Mouse (Mus musculus): Measurements from ENCODE around the gene Pcgf2.
"Not testable (repeated sequence)": the region's sequence is repeated elsewhere in the genome, so short reads cannot be mapped to it uniquely, and the experiment has no call there.

Pcgf2 gene

GRCm38 (mm10) chr11:97668160-97668559, 32.1 kb downstream of the Pcgf2 start:
- DNase-seq (ENCODE audit: low spot score in 2 of 2): no peak

GRCm38 (mm10) chr11:97666794-97667193, 33.5 kb downstream of the Pcgf2 start:
- no peak for DNase-seq (ENCODE audit: low spot score in 2 of 2)

GRCm38 (mm10) chr11:97666221-97666620, 34.1 kb downstream of the Pcgf2 start:
- DNase-seq (ENCODE audit: low spot score in 2 of 2): no peak

GRCm38 (mm10) chr11:97665431-97665830, 34.9 kb downstream of the Pcgf2 start:
- no peak for DNase-seq (ENCODE audit: low spot score in 2 of 2)

GRCm38 (mm10) chr11:97664771-97665240, 35.5 kb downstream of the Pcgf2 start:
- no peak for DNase-seq (ENCODE audit: low spot score in 2 of 2)

GRCm38 (mm10) chr11:97664339-97664665, 36.0 kb downstream of the Pcgf2 start:
- DNase-seq (ENCODE audit: low spot score in 2 of 2): no peak

- DNase-seq (ENCODE audit: low spot score in 2 of 2): peak in 1 of 2 experiments; percentile 52
Measured at GRCm38 (mm10) chr11:97663528-97664338, 36.6 kb downstream of the Pcgf2 start.

- DNase-seq (ENCODE audit: low spot score in 2 of 2): peak in 1 of 2 experiments; percentile 73
Measured at GRCm38 (mm10) chr11:97662893-97663527, 37.3 kb downstream of the Pcgf2 start, which contains the start of gene Mllt6. TSS of gene Mllt6 (plus strand) at chr11:97663414.

GRCm38 (mm10) chr11:97662207-97662892, 37.9 kb downstream of the Pcgf2 start:
- peak in 1 of 2 experiments; percentile 49 for DNase-seq (ENCODE audit: low spot score in 2 of 2)

GRCm38 (mm10) chr11:97661648-97662133, 38.6 kb downstream of the Pcgf2 start:
- peak in 1 of 2 experiments; percentile 52 for DNase-seq (ENCODE audit: low spot score in 2 of 2)

GRCm38 (mm10) chr11:97660734-97661647, 39.3 kb downstream of the Pcgf2 start:
- no peak for DNase-seq (ENCODE audit: low spot score in 2 of 2)

GRCm38 (mm10) chr11:97659990-97660714, 40.1 kb downstream of the Pcgf2 start:
- peak; percentile 51 to 72 for DNase-seq (ENCODE audit: low spot score in 2 of 2)

GRCm38 (mm10) chr11:97659267-97659989, 40.9 kb downstream of the Pcgf2 start:
- DNase-seq (ENCODE audit: low spot score in 2 of 2): peak; percentile 36 to 61

- no peak for DNase-seq (ENCODE audit: low spot score in 2 of 2)
Measured at GRCm38 (mm10) chr11:97658751-97659266, 41.5 kb downstream of the Pcgf2 start.

- DNase-seq (ENCODE audit: low spot score in 2 of 2): not testable (repeated sequence)
Measured at GRCm38 (mm10) chr11:97657967-97658366, 42.3 kb downstream of the Pcgf2 start.

GRCm38 (mm10) chr11:97657184-97657945, 42.9 kb downstream of the Pcgf2 start:
- DNase-seq (ENCODE audit: low spot score in 2 of 2): no peak

GRCm38 (mm10) chr11:97656269-97656971, 43.9 kb downstream of the Pcgf2 start:
- DNase-seq (ENCODE audit: low spot score in 2 of 2): no peak

GRCm38 (mm10) chr11:97654210-97654609, 46.1 kb downstream of the Pcgf2 start:
- DNase-seq (ENCODE audit: low spot score in 2 of 2): no peak

Measured in spleen, postnatal 10 days (tissue).